Mouse (Mus musculus) liver, postnatal 0 days (tissue): ENCODE data around the gene Nipa2. TPM values are rescaled to one million over a fixed set of nuclear protein-coding genes. Genes with fewer than 3 reads are reported as not detected.
"Not testable (repeated sequence)": the region's sequence is repeated elsewhere in the genome, so short reads cannot be mapped to it uniquely, and the experiment has no call there.

Experiments used
- ATAC-seq: fragments of 200-750 bp; cut with Nextera tagmentation; 2 replicates; pipeline ENCODE4 v1.8.0; 2017; ENCODE audit warnings: mild to moderate bottlenecking, moderate library complexity
- DNase-seq: peaks from one replicate; pipeline ENCODE4 v3.0.0-alpha.2; 2016
- H3K27ac ChIP-seq: fragments of 300-500 bp; sonication (generic); 2 replicates; pipeline ENCODE4 v1.5.1; 2014; ENCODE audit warnings: antibody characterized with exemption, moderate library complexity, mild to moderate bottlenecking, low read depth
- H3K27me3 ChIP-seq: fragments of 300-500 bp; sonication (generic); 2 replicates; pipeline ENCODE4 v1.6.1; 2014; ENCODE audit warnings: low read length, control low read depth, mixed read lengths; ENCODE audit not compliant: insufficient read depth
- H3K36me3 ChIP-seq: fragments of 300-500 bp; sonication (generic); replicated peaks from 2 replicates; pipeline ENCODE4 v1.6.1; 2014; ENCODE audit warnings: mild to moderate bottlenecking, control low read depth, low read length, moderate library complexity, mixed read lengths; ENCODE audit not compliant: insufficient read depth
- H3K4me1 ChIP-seq: fragments of 300-500 bp; sonication (generic); 2 replicates; pipeline ENCODE4 v1.6.1; 2014; ENCODE audit warnings: antibody characterized with exemption, mild to moderate bottlenecking, control low read depth; ENCODE audit not compliant: insufficient read depth
- H3K4me2 ChIP-seq: fragments of 300-500 bp; sonication (generic); 2 replicates; pipeline ENCODE4 v1.6.1; 2014; ENCODE audit warnings: low read depth, mild to moderate bottlenecking, low read length, moderate library complexity, mixed read lengths
- H3K4me3 ChIP-seq: fragments of 300-500 bp; sonication (generic); 2 replicates; pipeline ENCODE4 v1.5.1; 2014; ENCODE audit warnings: low read depth, low read length
- H3K9ac ChIP-seq: fragments of 300-500 bp; sonication (generic); replicated peaks from 2 replicates; pipeline ENCODE4 v1.6.1; 2014; ENCODE audit warnings: mild to moderate bottlenecking, moderate library complexity
- H3K9me3 ChIP-seq: fragments of 300-500 bp; sonication (generic); 2 replicates; pipeline ENCODE4 v1.6.1; 2016; ENCODE audit warnings: mild to moderate bottlenecking, control low read depth, low read length, mixed read lengths
- CTCF ChIP-seq: sonication (generic); IDR thresholded peaks from 2 replicates; pipeline ENCODE4 v1.5.1; 2016; ENCODE audit warnings: antibody characterized with exemption, low read depth
- EP300 ChIP-seq: IDR thresholded peaks from 2 replicates; pipeline ENCODE4 v1.6.1; 2016; ENCODE audit warnings: antibody characterized with exemption, low read depth, mild to moderate bottlenecking
- WGBS: fragments of 180-500 bp; shearing (Covaris S2); extraction: QIAGEN DNeasy Blood & Tissue Kit; methylation state at CpG from one replicate; pipeline ENCODE4 v1.1.7; 2014; ENCODE audit not compliant: insufficient replicate concordance; 5-methylcytosine and 5-hydroxymethylcytosine counted together
- polyA plus RNA-seq: library from polyadenylated mRNA; unstranded; fragments of >200 nt; fragmentation: Nextera tagmentation; extraction: Ambion mirVana; gene quantifications from 2 replicates; pipeline ENCODE4 v1.2.1, GENCODE M21; 2015

The Nipa2 gene
- polyA plus RNA-seq, 1 experiment from 2014 or later = 23.9 TPM

- no peak for TF ChIP-seq EP300
- TF ChIP-seq CTCF = no peak
- no peak for ATAC-seq
- Histone ChIP-seq H3K4me2 (no peak overlapping the region), H3K9me3 (no peaks in the 10 kb centered on the region), H3K9ac (no peak overlapping the region), H3K27ac (no peak overlapping the region), H3K27me3 (no peaks in the 10 kb centered on the region), H3K36me3 (peaks cover 14% of the 10 kb centered on the region; the same call in 1 of the 2 replicates), H3K4me1 (peaks cover 10% of the 10 kb centered on the region), H3K4me3 (no peak overlapping the region)
- DNase-seq = no peak
- WGBS = 86% methylated on average over 4 of the region's 4 CpGs
These were observed 4.4 kb downstream of the Nipa2 start for GRCm38 (mm10) chr7:55957916-55958315.

GRCm38 (mm10) chr7:55957178-55957577 is 5.1 kb downstream of the Nipa2 start:
- ATAC-seq (no peak), DNase-seq (no peak)
- no peak overlapping the region for H3K9ac ChIP-seq
- no peaks in the 10 kb centered on the region for H3K27me3 ChIP-seq
- TF ChIP-seq CTCF = no peak
- no peak for TF ChIP-seq EP300
- H3K9me3 ChIP-seq = no peaks in the 10 kb centered on the region
- H3K4me1 ChIP-seq = peaks cover 6% of the 10 kb centered on the region
- 83% methylated on average over 3 of the region's 3 CpGs for WGBS
- no peak overlapping the region for H3K27ac ChIP-seq
- peaks cover 14% of the 10 kb centered on the region; the same call in 1 of the 2 replicates for H3K36me3 ChIP-seq
- H3K4me3 ChIP-seq = no peak overlapping the region
- H3K4me2 ChIP-seq = no peak overlapping the region

GRCm38 (mm10) chr7:55956054-55956453 is 6.2 kb downstream of the Nipa2 start:
- DNase-seq (no peak), ATAC-seq (no peak)
- TF ChIP-seq CTCF (no peak), EP300 (no peak)
- no peak overlapping the region for H3K27ac ChIP-seq
- H3K4me2 ChIP-seq = no peak overlapping the region
- no peaks in the 10 kb centered on the region for H3K9me3 ChIP-seq
- H3K27me3 ChIP-seq = no peaks in the 10 kb centered on the region
- peaks cover 14% of the 10 kb centered on the region; the same call in 1 of the 2 replicates for H3K36me3 ChIP-seq
- no peak overlapping the region for H3K4me3 ChIP-seq
- H3K4me1 ChIP-seq = peaks cover 5% of the 10 kb centered on the region
- no peak overlapping the region for H3K9ac ChIP-seq
- WGBS = 91% methylated on average over 2 of the region's 2 CpGs

- Histone ChIP-seq H3K4me3 (no peak overlapping the region), H3K4me1 (no peaks in the 10 kb centered on the region), H3K27me3 (no peaks in the 10 kb centered on the region), H3K27ac (no peak overlapping the region), H3K9ac (no peak overlapping the region), H3K9me3 (no peaks in the 10 kb centered on the region), H3K36me3 (peaks cover 18% of the 10 kb centered on the region), H3K4me2 (no peak overlapping the region)
- TF ChIP-seq CTCF (no peak), EP300 (no peak)
- DNase-seq (no peak), ATAC-seq (no peak)
- 91% methylated on average over 4 of the region's 4 CpGs for WGBS
These were observed 23.9 kb downstream of the Nipa2 start for GRCm38 (mm10) chr7:55938341-55938740.

- Histone ChIP-seq H3K9ac (no peak overlapping the region), H3K9me3 (no peaks in the 10 kb centered on the region), H3K4me2 (no peak overlapping the region), H3K4me3 (no peak overlapping the region), H3K27me3 (no peaks in the 10 kb centered on the region), H3K27ac (no peak overlapping the region), H3K4me1 (no peaks in the 10 kb centered on the region), H3K36me3 (peaks cover 32% of the 10 kb centered on the region)
- ATAC-seq = peak; percentile 89
- WGBS = 77% methylated on average over 2 of the region's 2 CpGs
- no peak for DNase-seq
- TF ChIP-seq EP300 = peak; percentile 10; the same call in 1 of the 2 replicates
- no peak for TF ChIP-seq CTCF
These were observed 27.3 kb downstream of the Nipa2 start for GRCm38 (mm10) chr7:55935025-55935424.

GRCm38 (mm10) chr7:55928649-55929048 is 33.6 kb downstream of the Nipa2 start:
- H3K9ac ChIP-seq = no peak overlapping the region
- H3K36me3 ChIP-seq = peaks cover 50% of the 10 kb centered on the region
- no peak overlapping the region for H3K4me2 ChIP-seq
- H3K27ac ChIP-seq = 0 out of 2 replicates have a peak overlapping the region, but pooled peaks have one; percentile 16
- DNase-seq (no peak), ATAC-seq (no peak)
- no peaks in the 10 kb centered on the region for H3K4me1 ChIP-seq
- H3K27me3 ChIP-seq = no peaks in the 10 kb centered on the region
- 75% methylated on average over 2 of the region's 2 CpGs for WGBS
- no peak overlapping the region for H3K4me3 ChIP-seq
- no peaks in the 10 kb centered on the region for H3K9me3 ChIP-seq
- TF ChIP-seq CTCF (no peak), EP300 (no peak)

GRCm38 (mm10) chr7:55927262-55927661 is 35.0 kb downstream of the Nipa2 start:
- Histone ChIP-seq H3K4me1 (no peaks in the 10 kb centered on the region), H3K9me3 (no peaks in the 10 kb centered on the region), H3K27me3 (no peaks in the 10 kb centered on the region), H3K4me2 (no peak overlapping the region), H3K4me3 (no peak overlapping the region), H3K9ac (no peak overlapping the region), H3K36me3 (peaks cover 52% of the 10 kb centered on the region), H3K27ac (no peak overlapping the region)
- ATAC-seq (no peak), DNase-seq (no peak)
- TF ChIP-seq EP300 = no peak
- TF ChIP-seq CTCF = no peak
- WGBS = 84% methylated on average over 4 of the region's 4 CpGs

GRCm38 (mm10) chr7:55918365-55918764 is 43.9 kb downstream of the Nipa2 start:
- peaks cover 47% of the 10 kb centered on the region for H3K36me3 ChIP-seq
- H3K4me1 ChIP-seq, H3K4me2 ChIP-seq, H3K9me3 ChIP-seq, H3K9ac ChIP-seq, DNase-seq, H3K27ac ChIP-seq, H3K4me3 ChIP-seq, H3K27me3 ChIP-seq: not testable (repeated sequence)
- ATAC-seq = peak; percentile 36
- WGBS = 82% methylated on average over 11 of the region's 11 CpGs
